Mouse (Mus musculus): ENCODE data around the gene Vldlr.

The Vldlr gene

DNA sequence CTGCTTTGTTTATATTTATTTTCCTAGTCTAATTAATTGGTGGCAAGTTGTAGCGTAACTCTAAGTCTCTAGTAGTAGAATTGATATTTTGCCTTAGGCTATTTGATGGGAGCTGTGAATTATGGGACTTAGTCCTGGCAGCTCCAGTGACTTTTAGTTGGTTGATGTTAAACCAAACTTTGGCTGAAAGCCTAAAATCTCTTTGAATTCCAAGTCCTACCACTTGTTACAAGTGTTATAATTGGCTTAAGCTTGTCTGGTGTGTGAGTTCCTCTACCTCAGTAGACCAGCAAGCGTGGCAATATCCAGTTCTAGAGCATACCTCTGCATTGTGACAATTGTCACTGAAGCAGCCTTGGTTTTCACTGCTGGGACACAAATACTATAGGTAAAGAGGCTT is 17.1 kb downstream of the Vldlr start:
- no peak for DNase-seq (ENCODE audit: low read depth, low spot score)

DNA sequence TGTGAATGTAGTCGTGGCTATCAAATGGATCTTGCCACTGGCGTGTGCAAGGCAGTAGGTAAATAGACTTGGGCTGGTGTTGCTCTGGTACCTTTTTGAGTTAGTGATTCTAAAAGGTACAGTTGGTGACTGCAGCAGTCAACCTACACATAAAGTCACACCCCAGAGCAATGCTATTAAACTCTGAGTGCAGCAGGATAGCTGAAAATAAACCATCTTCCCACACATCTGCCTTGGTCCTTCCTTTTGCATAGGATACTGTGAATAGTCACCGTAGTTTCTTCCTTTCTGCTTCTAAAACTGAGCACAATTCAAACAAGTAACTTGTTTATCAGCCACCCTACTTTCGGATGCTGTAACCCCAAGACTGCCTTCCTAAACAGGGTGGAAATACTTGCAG is 23.6 kb downstream of the Vldlr start:
- no peak for DNase-seq (ENCODE audit: low read depth, low spot score)

DNA sequence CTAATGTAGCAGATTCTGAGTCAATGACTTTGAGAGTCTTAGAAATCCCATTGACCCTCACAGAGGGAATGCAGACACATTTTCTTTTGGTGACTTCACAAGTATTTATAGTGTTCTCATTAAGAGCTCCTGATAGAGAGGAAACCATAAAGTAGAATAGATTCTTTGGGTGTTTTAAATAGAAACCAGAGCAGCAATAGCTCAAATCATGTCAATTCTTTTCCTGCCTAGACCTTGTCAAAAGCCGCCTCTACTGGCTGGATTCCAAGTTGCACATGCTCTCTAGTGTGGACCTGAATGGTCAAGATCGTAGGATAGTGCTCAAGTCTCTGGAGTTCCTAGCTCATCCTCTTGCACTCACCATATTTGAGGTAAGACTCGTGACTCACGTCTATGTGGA is 27.2 kb downstream of the Vldlr start:
- DNase-seq (ENCODE audit: low read depth, low spot score): no peak

DNA sequence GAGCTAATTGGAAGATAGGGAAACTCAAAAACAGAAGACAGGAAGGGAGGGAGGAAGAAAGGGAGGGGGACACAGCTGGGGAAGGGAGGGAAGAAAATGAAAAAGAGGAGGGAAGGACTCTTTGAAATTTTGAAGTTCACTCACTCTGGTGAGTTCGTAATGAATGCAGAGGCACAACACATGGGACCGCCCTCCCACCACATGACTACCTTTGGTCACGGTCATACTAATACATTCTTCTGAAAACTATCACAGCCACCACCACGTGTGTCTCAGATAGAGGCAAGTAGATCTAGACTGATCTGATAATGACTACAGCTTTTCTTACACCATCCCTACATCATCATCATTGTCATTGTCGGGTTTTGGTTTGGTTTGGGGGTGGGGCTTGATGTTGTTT is 38.5 kb downstream of the Vldlr start:
- DNase-seq (ENCODE audit: low read depth, low spot score): no peak

DNA sequence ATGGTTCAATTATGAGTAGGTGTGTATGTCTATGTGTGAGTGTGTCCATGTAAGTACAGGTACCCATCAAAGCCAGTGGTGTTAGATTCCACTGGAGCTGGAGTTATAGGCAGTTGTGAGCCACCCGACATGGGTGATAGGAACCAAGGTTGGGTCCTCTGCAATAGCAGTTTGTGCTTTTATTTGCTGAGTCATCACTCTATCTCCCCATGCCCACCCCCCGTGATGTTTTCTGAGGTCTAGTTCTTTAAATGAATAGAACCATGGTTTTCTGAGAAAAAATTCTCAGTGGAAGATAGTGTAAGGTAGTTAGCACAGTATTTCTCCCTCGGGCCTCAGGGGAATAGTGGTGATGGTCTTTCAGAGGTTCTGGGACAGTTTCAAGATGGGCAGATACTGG is 39.4 kb downstream of the Vldlr start:
- no peak for DNase-seq (ENCODE audit: low read depth, low spot score)

DNA sequence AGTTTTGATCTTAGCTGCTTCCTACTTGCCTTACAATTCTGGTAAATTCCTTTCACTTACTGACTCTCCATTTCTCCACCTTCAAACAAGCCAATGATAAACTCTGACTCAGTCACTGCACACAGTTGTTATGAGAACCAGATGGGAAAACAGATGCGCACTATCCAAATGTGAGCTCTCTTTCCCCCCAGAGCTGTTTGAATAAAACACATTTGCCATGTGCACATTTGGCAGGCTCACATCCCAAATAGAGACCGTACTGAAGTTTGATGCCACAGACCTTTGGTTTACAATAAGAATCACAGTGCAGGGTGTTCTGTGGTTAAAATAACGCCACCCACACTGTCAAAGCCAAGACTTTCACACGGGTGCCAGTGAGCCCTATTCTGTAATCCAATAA is 43.8 kb downstream of the Vldlr start:
- DNase-seq (ENCODE audit: low read depth, low spot score): no peak

DNA sequence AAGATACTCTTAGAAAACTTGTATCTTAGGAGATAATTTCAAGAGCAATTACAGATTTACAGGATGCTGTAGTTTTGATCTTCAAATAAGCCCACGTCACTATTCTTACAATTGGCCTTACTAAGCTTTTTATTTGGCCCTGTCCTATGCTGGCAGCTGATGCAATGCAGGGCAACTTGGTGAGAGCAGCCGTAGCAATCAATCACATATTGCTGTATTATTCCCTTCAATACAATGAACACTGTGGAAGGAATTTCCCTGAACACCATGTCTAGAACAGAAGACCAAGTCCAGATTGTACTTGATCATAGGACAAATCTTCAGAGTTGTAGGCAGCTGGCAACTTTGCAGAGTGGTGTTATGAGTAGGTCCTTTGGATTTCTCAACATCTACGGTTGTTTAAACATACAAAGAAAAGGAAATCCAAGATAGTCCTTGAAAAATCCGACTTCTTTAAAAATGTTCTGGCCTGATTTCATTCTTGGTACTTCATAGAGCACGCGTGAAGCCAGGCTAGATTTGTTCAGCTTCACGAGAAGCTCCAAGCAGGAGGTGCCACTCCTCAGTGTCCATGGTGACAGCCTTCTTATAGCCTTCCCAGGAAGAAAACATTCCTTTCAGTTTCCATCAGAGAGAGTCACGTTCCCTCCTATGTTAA is 44.5 kb downstream of the Vldlr start:
- DNase-seq (ENCODE audit: low read depth, low spot score): no peak

DNA sequence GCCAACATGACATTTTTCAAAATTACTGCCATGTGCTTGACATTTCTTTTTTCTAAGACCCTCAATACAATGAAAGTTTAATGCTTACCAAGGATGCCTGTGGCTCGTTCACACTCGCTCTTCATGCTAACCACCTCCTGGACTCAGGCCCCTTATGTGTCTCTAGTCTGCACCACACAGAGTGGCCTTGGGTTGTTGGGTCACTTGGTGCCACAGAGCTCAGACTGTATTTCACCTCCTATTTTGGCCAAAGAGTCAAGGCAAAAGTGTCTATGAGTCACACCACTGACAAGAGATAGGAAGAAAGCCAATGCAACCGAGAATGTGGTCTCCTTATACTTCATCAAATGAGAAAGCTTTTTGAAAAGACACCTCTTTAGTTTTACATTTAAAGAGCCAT is 45.9 kb downstream of the Vldlr start:
- no peak for DNase-seq (ENCODE audit: low read depth, low spot score)

DNA sequence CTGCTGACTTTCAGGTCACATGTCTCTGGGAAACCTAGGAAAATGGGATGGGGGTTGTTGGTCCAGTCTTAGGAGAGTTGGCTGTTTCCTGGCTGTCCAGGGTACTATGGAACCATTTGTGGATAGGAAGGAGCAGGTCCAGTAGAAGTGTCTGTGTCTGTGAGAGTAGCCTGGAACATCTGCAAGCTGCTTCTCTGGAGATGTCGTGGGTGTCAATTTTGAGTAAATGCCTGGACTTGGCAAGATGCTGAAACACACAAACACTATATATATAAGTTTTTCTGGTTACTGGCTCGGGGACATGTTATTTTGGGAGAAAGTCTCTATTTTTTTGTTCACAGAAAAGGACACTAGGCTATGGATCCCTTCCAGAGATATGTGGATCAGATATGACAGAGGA is 57.1 kb downstream of the Vldlr start:
- DNase-seq (ENCODE audit: low read depth, low spot score): no peak

DNA sequence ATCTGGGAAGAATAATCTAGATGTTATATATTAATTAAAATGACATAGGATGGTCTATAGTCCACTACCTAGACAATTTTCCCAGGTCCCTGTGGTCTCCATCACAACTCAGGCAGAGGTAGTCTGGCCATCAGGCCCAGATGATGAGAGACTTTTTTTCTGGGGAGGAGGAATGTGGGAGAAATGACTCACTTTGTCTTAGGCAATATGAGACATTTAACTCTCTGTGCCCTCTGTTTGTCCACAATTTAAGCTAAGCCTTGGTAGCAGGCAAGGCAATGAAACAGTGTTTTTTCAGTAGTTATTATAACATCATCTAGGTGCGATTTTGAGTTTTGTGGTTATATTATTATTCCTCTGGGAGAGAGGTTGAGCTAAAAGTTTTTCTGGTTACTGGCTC is 58.1 kb downstream of the Vldlr start:
- no peak for DNase-seq (ENCODE audit: low read depth, low spot score)

DNA sequence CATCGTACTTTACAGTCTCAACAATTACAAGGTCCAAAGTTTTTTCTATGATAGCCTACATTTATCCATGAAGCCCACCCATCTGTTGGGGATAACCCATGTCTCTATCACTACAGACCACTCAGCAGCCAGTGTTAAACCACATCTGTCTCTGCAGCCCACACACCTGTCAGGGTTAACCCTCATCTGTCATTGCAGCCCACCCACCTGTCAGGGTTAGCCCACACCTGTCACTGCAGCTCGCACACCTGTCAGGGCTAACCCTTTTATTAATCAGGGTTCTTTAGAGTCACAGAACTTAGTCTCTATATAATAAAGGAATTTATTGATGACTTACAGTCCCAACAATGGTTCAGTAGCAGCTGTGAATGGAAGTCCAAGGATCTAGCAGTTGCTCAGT is 62.9 kb downstream of the Vldlr start:
- no peak for DNase-seq (ENCODE audit: low read depth, low spot score)

Measured in CD4-positive helper T cell, adult 2 months (primary cell).